Mouse (Mus musculus) MEL (cell line): ENCODE data around the gene Dock3. TPM values are rescaled to one million over a fixed set of nuclear protein-coding genes. Genes with fewer than 3 reads are reported as not detected.

Experiments used
- DNase-seq: peaks from one replicate; pipeline ENCODE4 v3.0.0; 2011; ENCODE audit warnings: low read depth, low spot score
- H3K27ac ChIP-seq: 2 replicates; pipeline ENCODE4 v1.5.1; 2012; ENCODE audit warnings: low read depth, mild to moderate bottlenecking, control low read depth, low read length, moderate library complexity; ENCODE audit not compliant: control insufficient read depth
- H3K27me3 ChIP-seq, 2 experiments: fragments of 150-350 bp in 1 of 2; sonication (generic) in 1 of 2; 2 replicates each; pipeline ENCODE4 v1.6.1; 2012; ENCODE audit warnings: low read length in 2 of 2, mild to moderate bottlenecking in 2 of 2, improper control_type of control experiment in 1 of 2, moderate library complexity in 1 of 2; ENCODE audit not compliant: insufficient read depth in 2 of 2, control insufficient read depth in 1 of 2
- H3K36me3 ChIP-seq, 2 experiments: 2 replicates each; pipeline ENCODE4 v1.6.1; 2012 to 2014; ENCODE audit warnings: low read length in 2 of 2, improper control_type of control experiment in 1 of 2, inconsistent platforms in 1 of 2, mild to moderate bottlenecking in 1 of 2; ENCODE audit not compliant: insufficient read depth in 2 of 2, control insufficient read depth in 1 of 2
- H3K4me1 ChIP-seq, 2 experiments: fragments of 150-350 bp in 1 of 2; sonication (generic) in 1 of 2; 2 replicates each; pipeline ENCODE4 v1.6.1; 2012; ENCODE audit warnings: low read length in 2 of 2, improper control_type of control experiment in 1 of 2, mild to moderate bottlenecking in 1 of 2; ENCODE audit not compliant: insufficient read depth in 2 of 2, control insufficient read depth in 1 of 2
- H3K4me3 ChIP-seq, 2 experiments: fragments of 150-350 bp in 1 of 2; sonication (generic) in 1 of 2; 2 replicates each; pipeline ENCODE4 v1.5.1; 2012; ENCODE audit warnings: low read depth in 2 of 2, low read length in 2 of 2, mild to moderate bottlenecking in 2 of 2, moderate library complexity in 2 of 2, control low read depth in 1 of 2, improper control_type of control experiment in 1 of 2; ENCODE audit not compliant: control insufficient read depth in 1 of 2, insufficient read depth in 1 of 2
- H3K79me2 ChIP-seq: 2 replicates; pipeline ENCODE4 v1.6.1; 2012; ENCODE audit warnings: mild to moderate bottlenecking, low read length, moderate library complexity; ENCODE audit not compliant: control insufficient read depth, poor library complexity, insufficient read depth
- H3K9ac ChIP-seq: 2 replicates; pipeline ENCODE4 v1.6.1; 2012; ENCODE audit warnings: low read depth, mild to moderate bottlenecking, control low read depth, low read length, moderate library complexity; ENCODE audit not compliant: control insufficient read depth, poor library complexity, severe bottlenecking
- H3K9me3 ChIP-seq: fragments of 150-350 bp; sonication (generic); replicated peaks from 2 replicates; pipeline ENCODE4 v1.6.1; 2012; ENCODE audit warnings: mild to moderate bottlenecking, low read length, improper control_type of control experiment, moderate library complexity; ENCODE audit not compliant: insufficient read depth
- BHLHE40 ChIP-seq: IDR thresholded peaks from 2 replicates; pipeline ENCODE4 v1.6.1; 2012; ENCODE audit warnings: low read depth, mild to moderate bottlenecking, inconsistent platforms, low read length, improper control_type of control experiment, borderline replicate concordance
- CHD1 ChIP-seq: IDR thresholded peaks from 2 replicates; pipeline ENCODE4 v1.6.1; 2012; ENCODE audit warnings: low read depth, mild to moderate bottlenecking, inconsistent platforms, low read length, improper control_type of control experiment
- CHD2 ChIP-seq: IDR thresholded peaks from 2 replicates; pipeline ENCODE4 v1.6.1; 2011; ENCODE audit warnings: low read length, improper control_type of control experiment
- CTCF ChIP-seq, 3 experiments: IDR thresholded peaks in 2 of 3; conservative IDR thresholded peaks in 1 of 3; 2 replicates each; pipeline ENCODE4 v1.5.1; 2011 to 2012; ENCODE audit warnings: low read length in 3 of 3, low read depth in 2 of 3, mild to moderate bottlenecking in 2 of 3, improper control_type of control experiment in 1 of 3, inconsistent platforms in 1 of 3, mixed read lengths in 1 of 3, moderate library complexity in 1 of 3; ENCODE audit not compliant: control insufficient read depth in 1 of 3, insufficient read depth in 1 of 3, poor library complexity in 1 of 3, severe bottlenecking in 1 of 3
- ELF1 ChIP-seq: IDR thresholded peaks from 2 replicates; pipeline ENCODE4 v1.6.1; 2014; ENCODE audit warnings: low read depth, mild to moderate bottlenecking, inconsistent platforms, low read length, improper control_type of control experiment, moderate library complexity
- EP300 ChIP-seq, 2 experiments: IDR thresholded peaks; 2 replicates each; pipeline ENCODE4 v1.6.1; 2011; ENCODE audit warnings: improper control_type of control experiment in 2 of 2, low read length in 2 of 2, low read depth in 1 of 2, mild to moderate bottlenecking in 1 of 2
- ETS1 ChIP-seq: IDR thresholded peaks from 2 replicates; pipeline ENCODE4 v1.6.1; 2012; ENCODE audit warnings: low read depth, mild to moderate bottlenecking, inconsistent platforms, low read length, improper control_type of control experiment, moderate library complexity
- GATA1 ChIP-seq: IDR thresholded peaks from 2 replicates; pipeline ENCODE4 v1.6.1; 2011; ENCODE audit warnings: low read depth, low read length, improper control_type of control experiment
- HCFC1 ChIP-seq: IDR thresholded peaks from 2 replicates; pipeline ENCODE4 v1.6.1; 2012; ENCODE audit warnings: low read depth, mild to moderate bottlenecking, inconsistent platforms, low read length, improper control_type of control experiment, moderate library complexity
- KAT2A ChIP-seq: conservative IDR thresholded peaks from 2 replicates; pipeline ENCODE4 v1.6.1; 2012; ENCODE audit warnings: low read depth, low read length, improper control_type of control experiment, inconsistent platforms
- MAFK ChIP-seq: IDR thresholded peaks from 2 replicates; pipeline ENCODE4 v1.6.1; 2011; ENCODE audit warnings: low read depth, mild to moderate bottlenecking, low read length, improper control_type of control experiment, borderline replicate concordance
- MAX ChIP-seq: IDR thresholded peaks from 2 replicates; pipeline ENCODE4 v1.6.1; 2011; ENCODE audit warnings: low read length, improper control_type of control experiment
- MAZ ChIP-seq: IDR thresholded peaks from 2 replicates; pipeline ENCODE4 v1.6.1; 2012; ENCODE audit warnings: low read depth, mild to moderate bottlenecking, inconsistent platforms, low read length, improper control_type of control experiment
- MXI1 ChIP-seq: IDR thresholded peaks from 2 replicates; pipeline ENCODE4 v1.6.1; 2011; ENCODE audit warnings: mild to moderate bottlenecking, low read depth, low read length, improper control_type of control experiment
- MYB ChIP-seq: IDR thresholded peaks from 2 replicates; pipeline ENCODE4 v1.6.1; 2011; ENCODE audit warnings: mild to moderate bottlenecking, low read depth, low read length, improper control_type of control experiment
- MYC ChIP-seq: IDR thresholded peaks from 2 replicates; pipeline ENCODE4 v1.6.1; 2011; ENCODE audit warnings: low read depth, mild to moderate bottlenecking, low read length, improper control_type of control experiment, moderate library complexity
- POLR2A ChIP-seq, 2 experiments: IDR thresholded peaks; 2 replicates each; pipeline ENCODE4 v1.6.1; 2011 to 2012; ENCODE audit warnings: low read length in 2 of 2, mild to moderate bottlenecking in 2 of 2, control low read depth in 1 of 2, improper control_type of control experiment in 1 of 2, low read depth in 1 of 2, moderate library complexity in 1 of 2; ENCODE audit not compliant: control insufficient read depth in 1 of 2, insufficient read depth in 1 of 2, poor library complexity in 1 of 2
- POLR2AphosphoS2 ChIP-seq: IDR thresholded peaks from 2 replicates; pipeline ENCODE4 v1.6.1; 2011; ENCODE audit warnings: low read length, improper control_type of control experiment
- RAD21 ChIP-seq: IDR thresholded peaks from 2 replicates; pipeline ENCODE4 v1.6.1; 2011; ENCODE audit warnings: mild to moderate bottlenecking, low read depth, low read length, improper control_type of control experiment
- RCOR1 ChIP-seq: IDR thresholded peaks from 2 replicates; pipeline ENCODE4 v1.6.1; 2012; ENCODE audit warnings: low read depth, mild to moderate bottlenecking, inconsistent platforms, low read length, improper control_type of control experiment
- SIN3A ChIP-seq: IDR thresholded peaks from 2 replicates; pipeline ENCODE4 v1.6.1; 2012; ENCODE audit warnings: low read length, improper control_type of control experiment, inconsistent platforms
- TBP ChIP-seq: IDR thresholded peaks from 2 replicates; pipeline ENCODE4 v1.8.0; 2011; ENCODE audit warnings: low read depth, low read length, improper control_type of control experiment
- TCF12 ChIP-seq: IDR thresholded peaks from 2 replicates; pipeline ENCODE4 v1.6.1; 2014; ENCODE audit warnings: low read depth, mild to moderate bottlenecking, inconsistent platforms, low read length, improper control_type of control experiment, moderate library complexity
- USF1 ChIP-seq: IDR thresholded peaks from 2 replicates; pipeline ENCODE4 v1.6.1; 2014; ENCODE audit warnings: low read depth, mild to moderate bottlenecking, inconsistent platforms, low read length, improper control_type of control experiment, moderate library complexity
- USF2 ChIP-seq, 2 experiments: IDR thresholded peaks; 2 replicates each; pipeline ENCODE4 v1.6.1; 2011 to 2012; ENCODE audit warnings: improper control_type of control experiment in 2 of 2, low read length in 2 of 2, borderline replicate concordance in 1 of 2, inconsistent platforms in 1 of 2, low read depth in 1 of 2, mild to moderate bottlenecking in 1 of 2; ENCODE audit not compliant: insufficient read depth in 1 of 2
- polyA plus RNA-seq, 2 experiments: library from polyadenylated mRNA; stranded (reverse) in 1 of 2; unstranded in 1 of 2; fragments of >175 nt in 1 of 2; fragments of >200 nt in 1 of 2; gene quantifications; 2 replicates each; pipeline versions ENCODE4 v1.2.1 to v1.2.4; 2012; ENCODE audit warnings: low replicate concordance in 2 of 2, low read depth in 1 of 2; ENCODE audit not compliant: insufficient read length in 2 of 2, insufficient read depth in 1 of 2, missing spikeins in 1 of 2
- total RNA-seq: library from RNA; depleted of rRNA; stranded (reverse); fragments of 300-350 nt; gene quantifications from 2 replicates; pipeline ENCODE4 v1.2.3, GENCODE M21; 2012

Dock3 gene
- total and polyA plus RNA-seq, 3 experiments, result 0.03 to 0.08 TPM; not detected in 1

DNA sequence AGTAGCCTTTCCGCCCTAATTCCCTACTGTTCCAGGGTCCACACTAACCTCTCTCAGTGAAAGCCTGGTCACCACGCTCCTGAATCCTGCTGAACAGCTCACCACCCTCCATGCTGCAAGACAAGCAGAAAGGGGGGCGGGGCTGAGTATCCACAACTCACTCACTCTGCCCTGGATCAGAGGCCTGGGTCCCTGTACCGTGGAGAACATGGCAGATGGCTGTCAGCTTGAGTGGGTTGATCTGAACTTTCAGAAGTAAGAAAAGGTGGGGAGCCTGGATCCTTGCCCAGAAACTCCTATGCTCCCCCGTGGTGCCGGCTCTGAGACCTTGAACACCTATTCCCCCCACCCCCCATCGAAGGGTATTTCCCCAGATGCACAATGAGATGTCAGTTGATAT lies 30.7 kb upstream of the Dock3 start:
- Histone ChIP-seq H3K27ac (no peak overlapping the region), H3K9me3 (no peaks in the 10 kb centered on the region), H3K4me1 (peaks cover 24 to 37% of the 10 kb centered on the region in 2 experiments), H3K27me3 (no peaks in the 10 kb centered on the region), H3K4me3 (no peak overlapping the region), H3K9ac (no peak overlapping the region), H3K79me2 (no peaks in the 10 kb centered on the region), H3K36me3 (peaks cover 0 to 23% of the 10 kb centered on the region in 2 experiments; a peak in 3 of 4 replicates)
- DNase-seq, result no peak
- TF ChIP-seq CTCF (IDR thresholded peaks at IDR 0.05 in 2 of 3, conservative IDR thresholded peaks at IDR 0.05 in 1 of 3; ENCODE audit: control insufficient read depth in 1 of 3, insufficient read depth in 1 of 3, low read depth in 2 of 3, low read length in 3 of 3, poor library complexity in 1 of 3, severe bottlenecking in 1 of 3) (no peak), ELF1 (no peak), USF1 (no peak)

GRCm38 (mm10) chr9:107261792-107262191 lies 30.1 kb upstream of the Dock3 start:
- peaks cover 0 to 17% of the 10 kb centered on the region in 2 experiments; a peak in 3 of 4 replicates for H3K36me3 ChIP-seq

GRCm38 (mm10) chr9:107260836-107261235 lies 29.1 kb upstream of the Dock3 start:
- peak; percentile 84 for DNase-seq
- peaks cover 0 to 16% of the 10 kb centered on the region in 2 experiments; a peak in 3 of 4 replicates for H3K36me3 ChIP-seq
- no peaks in the 10 kb centered on the region for H3K27me3 ChIP-seq
- H3K79me2 ChIP-seq, result no peaks in the 10 kb centered on the region
- H3K27ac ChIP-seq, result peak overlapping the region; percentile 57
- peak overlapping the region; percentile 41 for H3K9ac ChIP-seq
- no peaks in the 10 kb centered on the region for H3K9me3 ChIP-seq
- H3K4me3 ChIP-seq, result no peak overlapping the region
- H3K4me1 ChIP-seq, result peaks cover 18 to 30% of the 10 kb centered on the region in 2 experiments
- no peak for TF ChIP-seq TCF12
- TF ChIP-seq TBP, result 0 out of 2 replicates have a peak, but pooled peaks have one; percentile 44
- no peak for TF ChIP-seq ETS1
- no peak for TF ChIP-seq POLR2AphosphoS2
- TF ChIP-seq KAT2A, result no peak
- TF ChIP-seq CHD2, result no peak
- TF ChIP-seq MAZ, result no peak
- no peak for TF ChIP-seq MAFK
- TF ChIP-seq BHLHE40, result 0 out of 2 replicates have a peak, but pooled peaks have one; percentile 39
- TF ChIP-seq CHD1, result no peak
- TF ChIP-seq MYB, result no peak
- TF ChIP-seq MYC, result peak; percentile 85; the same call in 1 of the 2 replicates
- TF ChIP-seq USF2 (IDR thresholded peaks at IDR 0.05; ENCODE audit: borderline replicate concordance in 1 of 2, insufficient read depth in 1 of 2, low read depth in 1 of 2, low read length in 2 of 2), result no peak
- TF ChIP-seq MXI1, result peak; percentile 68
- TF ChIP-seq MAX, result peak; percentile 86
- TF ChIP-seq GATA1, result no peak
- TF ChIP-seq CTCF (IDR thresholded peaks at IDR 0.05 in 2 of 3, conservative IDR thresholded peaks at IDR 0.05 in 1 of 3; ENCODE audit: control insufficient read depth in 1 of 3, insufficient read depth in 1 of 3, low read depth in 2 of 3, low read length in 3 of 3, poor library complexity in 1 of 3, severe bottlenecking in 1 of 3), result no peak
- no peak for TF ChIP-seq HCFC1
- no peak for TF ChIP-seq RAD21
- peak in 1 of 2 experiments; percentile 26; a peak in 1 of 4 replicates for TF ChIP-seq POLR2A (IDR thresholded peaks at IDR 0.05; ENCODE audit: control insufficient read depth in 1 of 2, insufficient read depth in 1 of 2, low read depth in 1 of 2, low read length in 2 of 2, poor library complexity in 1 of 2)
- no peak for TF ChIP-seq USF1

More at GRCm38 (mm10) chr9:107261792-107262191, 30.1 kb upstream of the Dock3 start:
- no peaks in the 10 kb centered on the region for H3K79me2 ChIP-seq
- H3K4me3 ChIP-seq, result no peak overlapping the region
- H3K27me3 ChIP-seq, result no peaks in the 10 kb centered on the region
- no peak for DNase-seq
- H3K9me3 ChIP-seq, result no peaks in the 10 kb centered on the region
- no peak overlapping the region for H3K27ac ChIP-seq
- no peak overlapping the region for H3K9ac ChIP-seq
- peaks cover 18 to 31% of the 10 kb centered on the region in 2 experiments for H3K4me1 ChIP-seq
- TF ChIP-seq EP300 (IDR thresholded peaks at IDR 0.05; ENCODE audit: low read depth in 1 of 2, low read length in 2 of 2) (peak; percentile 40 to 68; a peak in 2 of 4 replicates), SIN3A (0 out of 2 replicates have a peak, but pooled peaks have one; percentile 21), RCOR1 (no peak), GATA1 (0 out of 2 replicates have a peak, but pooled peaks have one; percentile 15), TCF12 (0 out of 2 replicates have a peak, but pooled peaks have one; percentile 58), CTCF (IDR thresholded peaks at IDR 0.05 in 2 of 3, conservative IDR thresholded peaks at IDR 0.05 in 1 of 3; ENCODE audit: control insufficient read depth in 1 of 3, insufficient read depth in 1 of 3, low read depth in 2 of 3, low read length in 3 of 3, poor library complexity in 1 of 3, severe bottlenecking in 1 of 3) (peak in 1 of 3 experiments; percentile 15; a peak in 2 of 6 replicates), USF1 (peak; percentile 84), TBP (no peak)
